Mouse (Mus musculus): ENCODE results near the gene Hcn1. TPM values are rescaled to one million over a fixed set of nuclear protein-coding genes. Genes with fewer than 3 reads are reported as not detected.

The Hcn1 gene
- polyA plus RNA-seq, 1 experiment from 2014 or later: 0.71 TPM

DNA sequence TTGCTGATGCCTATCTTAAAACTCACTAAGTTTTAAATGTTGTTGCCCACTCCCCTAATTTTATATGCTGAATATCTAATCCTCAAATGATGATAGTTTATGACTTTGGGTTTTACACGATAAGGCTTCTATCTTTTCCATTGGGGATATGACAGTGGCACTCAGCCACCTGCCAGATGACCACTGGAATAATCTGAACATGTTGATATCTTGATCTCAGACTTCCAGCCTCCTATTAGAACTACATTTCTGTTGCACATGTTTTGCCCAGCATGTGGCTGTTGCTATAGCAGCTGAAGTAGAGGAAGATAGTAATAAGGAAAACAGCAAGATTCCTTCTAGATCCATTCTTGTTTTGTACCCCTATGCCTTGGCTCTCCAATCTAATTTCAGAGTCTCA, 336.6 kb downstream of the Hcn1 start:
- Histone ChIP-seq H3K36me3 (ENCODE audit: control insufficient read depth, insufficient read depth, low read length) (no peaks in the 10 kb centered on the region), H3K27ac (replicated peaks; ENCODE audit: low read depth, low read length) (no peak overlapping the region), H3K4me1 (ENCODE audit: control insufficient read depth, insufficient read depth, low read length) (no peaks in the 10 kb centered on the region), H3K27me3 (ENCODE audit: control insufficient read depth, insufficient read depth, low read length) (no peaks in the 10 kb centered on the region), H3K4me2 (ENCODE audit: low read length) (no peak overlapping the region), H3K4me3 (replicated peaks; ENCODE audit: low read depth, low read length) (no peak overlapping the region), H3K9ac (replicated peaks; ENCODE audit: low read length) (no peak overlapping the region), H3K9me3 (ENCODE audit: control insufficient read depth, low read length) (no peaks in the 10 kb centered on the region)
- no peak for ATAC-seq (ENCODE audit: low FRiP score, low TSS enrichment)
- DNase-seq: peak; percentile 4
- WGBS: 70% methylated on average over 1 of the region's 1 CpGs

DNA sequence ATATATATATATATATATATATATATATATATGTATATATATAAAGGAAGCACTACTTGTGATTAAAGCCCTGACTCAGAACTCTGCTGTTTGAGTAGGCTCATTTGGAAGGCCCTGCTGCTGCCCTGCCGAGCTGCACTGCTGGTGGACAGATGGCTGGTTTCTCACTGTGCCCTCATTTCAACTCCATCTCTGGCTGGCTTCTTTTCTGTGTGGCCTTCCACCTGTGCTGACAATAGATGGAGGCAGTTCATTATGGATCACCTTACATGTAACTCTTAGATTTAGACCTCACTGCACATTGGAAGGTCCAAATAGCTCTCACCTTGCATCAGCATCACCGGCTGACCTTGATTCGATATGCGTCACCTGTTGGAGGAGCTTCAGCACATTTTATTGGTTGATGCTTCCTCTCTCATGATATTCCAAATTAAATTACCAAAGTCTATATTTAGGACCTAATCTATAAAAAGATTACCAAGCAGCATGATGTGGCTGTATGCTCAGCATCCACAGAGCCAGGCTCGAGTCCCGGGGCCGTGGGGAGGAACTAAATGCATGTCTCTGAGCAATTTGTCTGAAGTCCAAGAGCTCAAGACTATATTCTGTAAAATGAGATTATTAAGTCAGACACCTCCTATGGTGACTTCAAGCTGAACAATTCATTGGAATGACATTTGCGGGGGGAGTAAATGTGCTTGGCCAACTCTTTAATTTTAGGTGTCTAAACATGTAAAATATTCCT, 338.6 kb downstream of the Hcn1 start:
- Histone ChIP-seq H3K4me1 (ENCODE audit: control insufficient read depth, insufficient read depth, low read length) (no peaks in the 10 kb centered on the region), H3K4me3 (replicated peaks; ENCODE audit: low read depth, low read length) (no peak overlapping the region), H3K4me2 (ENCODE audit: low read length) (no peak overlapping the region), H3K9me3 (ENCODE audit: control insufficient read depth, low read length) (no peaks in the 10 kb centered on the region), H3K27me3 (ENCODE audit: control insufficient read depth, insufficient read depth, low read length) (no peaks in the 10 kb centered on the region), H3K36me3 (ENCODE audit: control insufficient read depth, insufficient read depth, low read length) (no peaks in the 10 kb centered on the region), H3K27ac (replicated peaks; ENCODE audit: low read depth, low read length) (no peak overlapping the region), H3K9ac (replicated peaks; ENCODE audit: low read length) (no peak overlapping the region)
- whole genome bisulfite sequencing: 91% methylated on average over 8 of the region's 8 CpGs
- no peak for DNase-seq
- ATAC-seq (ENCODE audit: low FRiP score, low TSS enrichment): no peak

DNA sequence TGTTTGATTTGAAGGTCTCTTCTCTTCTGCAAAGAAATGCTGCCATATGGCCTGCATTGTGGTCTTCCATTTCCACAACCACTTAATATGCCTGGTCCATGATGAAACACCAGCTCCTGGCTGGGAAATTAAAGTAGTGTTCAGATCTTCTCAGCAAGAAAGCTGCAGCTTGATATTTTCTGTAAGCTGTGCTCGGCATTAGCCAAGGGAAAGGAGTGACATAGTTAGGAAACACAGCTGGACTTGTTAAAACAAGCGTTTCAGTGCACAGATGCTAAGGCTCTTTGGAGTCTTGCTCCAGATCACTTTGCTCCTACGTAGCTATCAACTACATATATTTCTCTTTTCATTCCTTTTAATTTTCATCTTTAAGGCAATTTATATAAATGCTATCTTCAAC, 344.7 kb downstream of the Hcn1 start:
- H3K9me3 ChIP-seq (ENCODE audit: control insufficient read depth, low read length): no peaks in the 10 kb centered on the region
- no peak overlapping the region for H3K27ac ChIP-seq (replicated peaks; ENCODE audit: low read depth, low read length)
- no peaks in the 10 kb centered on the region for H3K27me3 ChIP-seq (ENCODE audit: control insufficient read depth, insufficient read depth, low read length)
- H3K9ac ChIP-seq (replicated peaks; ENCODE audit: low read length): no peak overlapping the region
- H3K36me3 ChIP-seq (ENCODE audit: control insufficient read depth, insufficient read depth, low read length): no peaks in the 10 kb centered on the region
- DNase-seq (no peak), ATAC-seq (ENCODE audit: low FRiP score, low TSS enrichment) (no peak)
- no peaks in the 10 kb centered on the region for H3K4me1 ChIP-seq (ENCODE audit: control insufficient read depth, insufficient read depth, low read length)
- no peak overlapping the region for H3K4me3 ChIP-seq (replicated peaks; ENCODE audit: low read depth, low read length)
- 94% methylated on average over 3 of the region's 3 CpGs for WGBS
- H3K4me2 ChIP-seq (ENCODE audit: low read length): no peak overlapping the region

DNA sequence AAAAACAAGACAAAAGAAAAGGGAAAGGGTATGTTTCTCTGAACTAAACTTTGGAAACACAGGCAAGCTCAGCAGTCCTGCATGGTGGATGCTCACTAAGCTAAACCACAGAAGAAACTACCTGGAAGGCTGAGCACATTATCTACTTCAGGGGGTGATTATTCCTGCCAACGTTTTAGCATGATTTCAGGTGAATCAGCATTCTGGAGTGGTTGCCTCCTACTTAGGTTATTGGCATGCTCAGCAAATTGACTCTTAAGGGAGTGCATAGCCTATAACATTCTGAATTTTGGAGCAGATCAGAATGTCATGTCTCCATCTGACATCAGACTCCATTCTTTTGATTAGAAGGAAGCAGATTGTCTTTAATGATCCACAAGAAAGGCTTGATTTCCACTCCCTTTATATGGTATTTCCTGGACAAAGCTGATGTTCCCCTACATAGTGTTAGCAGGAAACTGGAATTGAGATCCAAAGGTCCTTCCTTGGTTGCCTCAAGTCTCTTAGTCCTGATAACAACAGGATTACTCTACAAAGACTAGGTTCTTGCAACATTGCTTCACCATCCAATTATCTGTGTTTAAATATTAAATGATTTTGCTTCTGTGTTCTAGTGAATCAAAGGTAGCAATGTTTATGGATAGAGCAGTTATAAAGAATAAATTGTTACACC, 345.7 kb downstream of the Hcn1 start:
- H3K9ac ChIP-seq (replicated peaks; ENCODE audit: low read length): no peak overlapping the region
- H3K4me2 ChIP-seq (ENCODE audit: low read length): no peak overlapping the region
- WGBS: 49% methylated on average over 1 of the region's 1 CpGs
- no peaks in the 10 kb centered on the region for H3K9me3 ChIP-seq (ENCODE audit: control insufficient read depth, low read length)
- no peak for DNase-seq
- no peaks in the 10 kb centered on the region for H3K36me3 ChIP-seq (ENCODE audit: control insufficient read depth, insufficient read depth, low read length)
- no peaks in the 10 kb centered on the region for H3K27me3 ChIP-seq (ENCODE audit: control insufficient read depth, insufficient read depth, low read length)
- ATAC-seq (ENCODE audit: low FRiP score, low TSS enrichment): no peak
- no peak overlapping the region for H3K4me3 ChIP-seq (replicated peaks; ENCODE audit: low read depth, low read length)
- H3K4me1 ChIP-seq (ENCODE audit: control insufficient read depth, insufficient read depth, low read length): no peaks in the 10 kb centered on the region
- H3K27ac ChIP-seq (replicated peaks; ENCODE audit: low read depth, low read length): no peak overlapping the region

DNA sequence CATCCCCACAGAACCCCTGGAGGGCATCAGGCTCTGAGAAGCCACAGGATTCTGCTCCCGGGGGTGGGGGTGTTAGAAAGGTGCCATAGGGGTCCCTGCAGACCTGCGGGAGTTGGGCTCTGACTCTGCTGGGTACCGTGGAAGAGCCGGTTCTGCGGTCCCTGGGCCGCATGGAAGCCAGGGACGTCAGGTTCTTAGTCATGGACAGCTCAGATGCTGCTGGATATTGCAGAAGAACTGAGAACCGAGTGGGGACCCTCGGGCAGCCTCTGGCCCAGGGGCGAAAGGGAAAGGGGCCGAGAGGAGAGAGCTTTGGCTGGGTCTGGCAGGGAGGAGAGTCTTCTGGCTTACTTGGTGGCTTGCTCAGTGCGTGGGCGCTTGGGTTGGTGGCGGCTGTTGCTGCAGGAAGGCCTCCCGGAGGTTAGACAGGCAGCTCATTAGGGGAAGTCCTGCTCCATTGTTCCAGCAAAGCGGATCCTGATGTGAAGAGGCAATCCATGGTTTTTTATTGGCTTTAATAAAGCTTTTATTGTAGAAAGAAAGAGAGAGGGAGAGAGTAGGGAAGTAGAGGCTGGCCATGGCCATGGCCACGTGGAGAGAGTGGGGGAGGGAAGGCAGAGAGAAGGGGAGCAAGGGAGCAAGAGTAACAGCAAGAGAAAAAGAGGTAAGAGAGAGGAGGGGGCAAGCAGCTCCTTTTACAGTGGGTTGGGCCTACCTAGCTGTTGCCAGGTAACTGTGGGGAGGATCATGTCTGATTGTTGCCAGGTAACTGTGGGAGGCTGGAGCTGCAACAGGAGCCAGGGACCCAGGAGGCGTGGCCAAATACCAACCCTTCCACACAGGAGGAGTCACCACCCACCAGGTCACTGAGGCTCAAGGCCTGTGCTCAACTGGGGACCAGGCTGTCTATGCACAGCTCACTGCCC, 356.6 kb downstream of the Hcn1 start:
- Histone ChIP-seq H3K27me3 (ENCODE audit: control insufficient read depth, insufficient read depth, low read length) (no peaks in the 10 kb centered on the region), H3K27ac (replicated peaks; ENCODE audit: low read depth, low read length) (no peak overlapping the region), H3K9me3 (ENCODE audit: control insufficient read depth, low read length) (no peaks in the 10 kb centered on the region), H3K4me1 (ENCODE audit: control insufficient read depth, insufficient read depth, low read length) (no peaks in the 10 kb centered on the region), H3K4me2 (ENCODE audit: low read length) (0 out of 2 replicates have a peak overlapping the region, but pooled peaks have one; percentile 14), H3K9ac (replicated peaks; ENCODE audit: low read length) (no peak overlapping the region), H3K36me3 (ENCODE audit: control insufficient read depth, insufficient read depth, low read length) (no peaks in the 10 kb centered on the region), H3K4me3 (replicated peaks; ENCODE audit: low read depth, low read length) (no peak overlapping the region)
- ATAC-seq (ENCODE audit: low FRiP score, low TSS enrichment) (peak; percentile 31; the same call in 1 of the 2 replicates), DNase-seq (peak; percentile 7)
- 12% methylated on average over 18 of the region's 18 CpGs for WGBS

DNA sequence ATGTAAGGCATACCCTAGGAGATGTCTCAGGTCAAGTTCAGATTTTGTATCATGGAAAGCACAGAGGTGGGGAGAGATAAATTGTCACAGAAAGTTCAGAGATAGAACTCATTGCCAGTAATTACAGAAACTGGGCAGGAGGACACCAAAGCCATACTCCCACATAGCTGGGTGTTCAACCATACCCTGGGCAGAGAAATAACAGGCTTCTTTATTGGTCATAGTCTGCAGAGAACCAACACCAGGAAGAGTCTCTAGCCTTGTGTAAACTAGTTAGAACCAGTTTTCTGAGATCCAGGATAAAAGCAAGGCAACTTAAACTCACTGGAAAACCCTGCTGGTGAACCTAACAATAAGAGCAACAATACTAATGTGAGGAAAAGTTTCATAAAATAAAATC, 362.5 kb downstream of the Hcn1 start:
- H3K9ac ChIP-seq (replicated peaks; ENCODE audit: low read length): no peak overlapping the region
- H3K4me3 ChIP-seq (replicated peaks; ENCODE audit: low read depth, low read length): no peak overlapping the region
- H3K36me3 ChIP-seq (ENCODE audit: control insufficient read depth, insufficient read depth, low read length): no peaks in the 10 kb centered on the region
- no peaks in the 10 kb centered on the region for H3K9me3 ChIP-seq (ENCODE audit: control insufficient read depth, low read length)
- ATAC-seq (ENCODE audit: low FRiP score, low TSS enrichment): no peak
- no peak overlapping the region for H3K27ac ChIP-seq (replicated peaks; ENCODE audit: low read depth, low read length)
- no peaks in the 10 kb centered on the region for H3K4me1 ChIP-seq (ENCODE audit: control insufficient read depth, insufficient read depth, low read length)
- H3K27me3 ChIP-seq (ENCODE audit: control insufficient read depth, insufficient read depth, low read length): no peaks in the 10 kb centered on the region
- H3K4me2 ChIP-seq (ENCODE audit: low read length): no peak overlapping the region
- no peak for DNase-seq

DNA sequence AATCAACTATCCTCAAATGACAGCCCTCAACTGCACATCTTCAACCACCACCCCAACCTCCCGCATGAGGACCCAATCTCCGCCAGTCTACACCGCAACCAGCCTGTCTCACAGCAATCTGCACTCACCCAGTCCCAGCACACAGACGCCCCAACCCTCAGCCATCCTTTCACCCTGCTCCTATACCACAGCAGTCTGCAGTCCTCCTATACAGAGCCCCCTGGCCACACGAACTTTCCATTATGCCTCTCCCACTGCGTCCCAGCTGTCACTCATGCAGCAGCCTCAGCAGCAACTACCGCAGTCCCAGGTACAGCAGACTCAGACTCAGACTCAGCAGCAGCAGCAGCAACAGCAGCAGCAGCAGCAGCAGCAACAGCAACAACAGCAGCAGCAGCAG, 373.3 kb downstream of the Hcn1 start:
- Histone ChIP-seq H3K9me3 (ENCODE audit: control insufficient read depth, low read length) (no peaks in the 10 kb centered on the region), H3K4me3 (replicated peaks; ENCODE audit: low read depth, low read length) (no peak overlapping the region), H3K4me1 (ENCODE audit: control insufficient read depth, insufficient read depth, low read length) (no peaks in the 10 kb centered on the region), H3K4me2 (ENCODE audit: low read length) (no peak overlapping the region), H3K9ac (replicated peaks; ENCODE audit: low read length) (no peak overlapping the region), H3K27me3 (ENCODE audit: control insufficient read depth, insufficient read depth, low read length) (no peaks in the 10 kb centered on the region), H3K36me3 (ENCODE audit: control insufficient read depth, insufficient read depth, low read length) (no peaks in the 10 kb centered on the region), H3K27ac (replicated peaks; ENCODE audit: low read depth, low read length) (no peak overlapping the region)
- no peak for ATAC-seq (ENCODE audit: low FRiP score, low TSS enrichment)
- 71% methylated on average over 7 of the region's 7 CpGs for WGBS
- no peak for DNase-seq

DNA sequence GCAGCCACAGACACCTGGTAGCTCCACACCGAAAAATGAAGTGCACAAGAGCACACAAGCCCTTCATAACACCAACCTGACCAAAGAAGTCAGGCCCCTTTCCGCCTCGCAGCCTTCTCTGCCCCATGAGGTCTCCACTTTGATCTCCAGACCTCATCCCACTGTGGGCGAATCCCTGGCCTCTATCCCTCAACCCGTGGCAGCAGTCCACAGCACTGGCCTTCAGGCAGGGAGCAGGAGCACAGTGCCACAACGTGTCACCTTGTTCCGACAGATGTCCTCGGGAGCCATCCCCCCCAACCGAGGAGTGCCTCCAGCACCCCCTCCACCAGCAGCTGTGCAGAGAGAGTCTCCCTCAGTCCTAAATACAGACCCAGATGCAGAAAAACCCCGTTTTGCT, 373.7 kb downstream of the Hcn1 start:
- ATAC-seq (ENCODE audit: low FRiP score, low TSS enrichment) (no peak), DNase-seq (no peak)
- Histone ChIP-seq H3K27ac (replicated peaks; ENCODE audit: low read depth, low read length) (no peak overlapping the region), H3K4me3 (replicated peaks; ENCODE audit: low read depth, low read length) (no peak overlapping the region), H3K36me3 (ENCODE audit: control insufficient read depth, insufficient read depth, low read length) (no peaks in the 10 kb centered on the region), H3K27me3 (ENCODE audit: control insufficient read depth, insufficient read depth, low read length) (no peaks in the 10 kb centered on the region), H3K4me1 (ENCODE audit: control insufficient read depth, insufficient read depth, low read length) (no peaks in the 10 kb centered on the region), H3K9ac (replicated peaks; ENCODE audit: low read length) (no peak overlapping the region), H3K4me2 (ENCODE audit: low read length) (no peak overlapping the region), H3K9me3 (ENCODE audit: control insufficient read depth, low read length) (no peaks in the 10 kb centered on the region)
- WGBS: 54% methylated on average over 10 of the region's 10 CpGs
